Mouse (Mus musculus) 416B (cell line): ENCODE data around the gene Iqcd.
A peak's percentile ranks its signal among the peaks of the same experiment; 100 is the strongest.

ENCODE experiments used
- DNase-seq: peaks from one replicate; pipeline ENCODE4 v3.0.0; 2011; ENCODE audit warnings: low read depth

Gene Iqcd

GRCm38 (mm10) chr5:120588569-120589094 lies at the start of gene Iqcd, which contains the start of gene Tpcn1:
Gene Iqcd (plus strand): TSS chr5:120589016.
Gene Tpcn1 (minus strand): TSS chr5:120588673.
- peak; percentile 100 for DNase-seq

GRCm38 (mm10) chr5:120548236-120548850 lies 40.5 kb upstream of the Iqcd start:
- DNase-seq: no peak

- no peak for DNase-seq
Measured at GRCm38 (mm10) chr5:120550137-120550536, 38.7 kb upstream of the Iqcd start.

- DNase-seq: no peak
Measured at GRCm38 (mm10) chr5:120550673-120551072, 38.1 kb upstream of the Iqcd start.

DNA sequence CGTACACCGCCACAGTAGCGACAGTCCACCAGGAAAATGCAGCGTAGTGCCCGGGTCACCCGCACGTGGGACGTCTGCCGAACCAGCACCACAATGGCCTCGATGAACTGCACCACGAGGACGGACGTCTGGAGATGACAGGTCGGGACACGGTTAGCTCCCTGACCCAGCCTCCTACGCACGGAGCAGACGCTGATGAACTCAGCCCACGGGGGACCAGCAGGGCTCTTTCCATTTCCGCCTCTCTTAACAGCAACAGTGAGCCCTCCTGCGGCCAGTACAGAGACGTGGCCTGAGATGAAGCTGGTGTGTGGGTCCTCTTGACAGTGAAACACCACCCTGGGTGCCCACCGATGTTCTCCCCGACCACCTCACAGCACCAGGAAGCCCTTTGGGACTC lies 32.9 kb upstream of the Iqcd start:
- no peak for DNase-seq

GRCm38 (mm10) chr5:120558041-120558440 lies 30.8 kb upstream of the Iqcd start:
- DNase-seq: no peak

DNA sequence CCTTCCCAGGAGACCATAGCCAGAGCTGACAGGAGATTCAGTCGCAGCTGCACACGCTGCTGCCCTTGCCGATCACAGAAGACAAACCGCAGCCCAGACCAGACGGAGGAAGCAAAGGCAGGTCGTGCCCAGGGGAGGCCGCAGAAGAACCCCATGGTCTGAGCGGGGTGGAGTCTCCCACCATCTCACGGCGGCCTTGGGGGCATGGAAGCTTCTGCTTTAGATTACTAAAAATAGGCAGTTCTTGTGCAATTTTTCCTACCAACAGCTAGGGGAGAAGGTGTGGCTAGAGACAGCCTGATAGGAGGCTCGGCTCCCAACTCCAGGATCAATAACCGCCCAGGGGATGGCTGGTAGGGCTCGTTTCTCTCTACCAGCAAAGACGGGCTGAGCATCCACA lies 30.1 kb upstream of the Iqcd start:
- peak; percentile 93 for DNase-seq

GRCm38 (mm10) chr5:120560129-120560615 lies 28.6 kb upstream of the Iqcd start:
- peak; percentile 91 for DNase-seq

- peak; percentile 94 for DNase-seq
Measured at GRCm38 (mm10) chr5:120560616-120561311, 28.1 kb upstream of the Iqcd start.

DNA sequence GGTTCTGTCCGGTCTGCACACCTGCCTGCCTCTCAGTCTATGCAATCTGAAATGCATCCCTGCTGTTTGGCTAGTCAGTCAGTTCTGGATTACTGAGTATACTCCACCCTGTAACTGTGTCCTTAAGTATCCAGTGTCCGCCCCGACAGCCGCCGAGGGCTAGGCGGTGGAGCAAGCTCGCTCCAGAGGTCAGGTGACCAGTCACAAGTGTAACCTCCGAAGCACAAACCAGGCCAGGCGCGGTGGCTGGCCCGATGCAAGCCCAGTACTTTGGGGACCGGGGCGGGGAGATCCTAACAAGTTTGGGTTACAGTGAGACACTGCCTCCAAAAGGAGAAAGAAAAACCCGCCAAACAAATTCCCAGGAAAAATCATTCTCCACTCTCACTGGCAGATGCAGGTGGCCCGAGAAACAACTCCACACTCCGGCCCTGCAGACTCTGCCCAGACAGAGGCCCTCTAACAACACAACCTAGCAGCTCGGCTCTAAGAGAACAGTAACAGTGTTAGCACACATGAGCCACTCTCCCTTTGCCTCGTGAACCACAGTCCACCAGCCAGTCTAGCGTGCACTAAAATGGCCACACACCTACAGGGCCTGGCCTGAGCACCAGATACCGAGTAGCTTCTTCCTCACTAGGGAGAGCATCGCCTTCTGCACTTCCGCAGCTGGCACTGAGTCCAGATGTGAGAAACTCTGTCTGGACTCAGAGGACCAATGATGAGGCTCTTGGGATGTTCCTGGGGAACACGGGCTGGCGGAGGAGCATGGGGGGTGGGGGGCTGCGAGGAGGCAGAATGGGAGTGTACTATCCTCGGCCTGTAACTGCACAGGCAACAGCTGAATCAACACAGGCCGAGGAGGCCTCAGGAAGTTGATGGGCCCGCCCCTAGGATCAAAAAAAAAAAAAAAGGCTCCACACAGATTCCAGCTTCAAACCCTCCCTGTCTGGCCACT lies 25.6 kb upstream of the Iqcd start:
- peak; percentile 87 for DNase-seq

- DNase-seq: no peak
Measured at GRCm38 (mm10) chr5:120563914-120564311, 24.9 kb upstream of the Iqcd start.

- no peak for DNase-seq
Measured at GRCm38 (mm10) chr5:120565171-120565905, 23.5 kb upstream of the Iqcd start.

DNA sequence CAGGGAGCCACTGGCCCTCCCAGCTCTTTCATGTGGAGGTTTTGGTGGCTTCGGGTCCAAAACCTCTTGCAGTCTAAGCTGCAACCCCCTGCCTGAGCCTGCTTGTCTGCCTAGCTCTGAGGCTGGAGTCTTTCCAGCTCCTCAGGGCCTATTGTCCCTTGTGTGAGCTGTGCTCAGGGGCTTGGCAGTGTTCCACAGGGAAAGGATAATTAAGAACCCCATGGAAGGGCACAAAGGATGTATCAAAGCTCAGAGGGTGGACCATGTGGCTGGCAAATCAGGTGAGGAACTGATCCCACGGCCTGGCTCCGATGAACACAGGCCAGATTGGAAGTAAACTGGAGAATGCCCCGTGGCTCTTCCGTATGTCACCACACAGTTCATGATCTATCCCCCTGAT lies 22.7 kb upstream of the Iqcd start:
- DNase-seq: no peak

- peak; percentile 51 for DNase-seq
Measured at GRCm38 (mm10) chr5:120566681-120567252, 22.0 kb upstream of the Iqcd start.

- DNase-seq: no peak
Measured at GRCm38 (mm10) chr5:120567253-120567701, 21.5 kb upstream of the Iqcd start.

DNA sequence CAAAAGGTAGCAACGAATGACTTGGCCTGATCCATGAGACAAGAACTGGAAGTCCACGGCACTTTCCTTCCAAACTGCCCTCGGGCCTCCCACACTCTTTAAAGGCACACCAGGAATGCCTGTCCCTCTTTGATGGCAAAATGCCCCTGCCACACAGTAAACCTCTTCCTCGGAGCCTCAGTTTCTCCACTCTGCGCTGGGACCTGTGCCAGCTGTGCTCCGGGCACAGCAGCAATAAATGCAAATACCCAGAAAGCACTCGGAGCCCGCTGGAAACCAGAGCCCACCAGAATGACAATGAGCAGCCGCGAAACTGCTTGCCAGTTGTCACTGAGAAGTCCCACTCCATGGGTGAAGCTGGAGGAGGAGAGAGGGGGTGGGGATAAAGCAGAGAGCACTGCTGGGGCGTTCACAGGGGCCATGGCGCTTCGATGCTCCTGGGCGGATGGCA lies 21.0 kb upstream of the Iqcd start:
- DNase-seq: no peak

GRCm38 (mm10) chr5:120568336-120568768 lies 20.5 kb upstream of the Iqcd start:
- no peak for DNase-seq

DNA sequence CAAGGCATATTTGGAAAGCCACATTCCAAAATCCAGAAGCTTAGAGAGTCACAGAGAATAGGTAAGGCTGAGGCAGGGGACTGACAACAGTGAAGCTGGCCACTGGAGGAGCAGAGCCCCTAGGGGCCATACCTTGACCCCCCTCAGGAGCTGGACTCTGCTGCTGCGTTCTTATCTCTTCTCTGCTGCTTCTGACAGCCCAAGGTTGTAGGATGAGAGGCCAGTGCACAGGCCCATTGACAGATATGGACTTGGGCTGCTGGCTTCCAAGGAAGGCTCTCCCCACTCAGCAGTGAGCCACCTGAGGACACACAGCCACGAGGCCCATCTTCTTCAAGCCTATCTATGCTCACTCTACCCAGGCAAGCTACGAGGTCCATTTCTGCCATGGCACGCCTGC lies 19.9 kb upstream of the Iqcd start:
- DNase-seq: no peak

DNA sequence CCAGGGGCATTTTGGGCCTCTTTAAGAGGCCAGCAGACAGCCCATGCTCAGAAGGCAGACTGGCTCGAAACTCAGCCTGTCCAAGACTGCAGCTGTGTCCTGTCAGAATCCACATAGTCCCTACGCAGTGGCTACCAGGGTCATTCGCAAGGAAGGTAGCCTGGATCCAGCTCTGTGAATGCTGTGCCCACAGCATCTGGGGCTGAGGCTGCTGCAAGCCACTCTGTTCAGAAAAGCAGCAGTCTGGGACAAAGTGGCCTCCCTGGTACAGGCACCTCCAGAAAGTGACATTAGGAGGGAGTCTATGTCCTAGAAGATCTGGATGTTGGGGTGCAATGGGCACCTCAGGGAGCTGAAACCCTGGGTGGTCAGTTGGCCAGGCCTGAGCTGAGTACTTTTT lies 19.0 kb upstream of the Iqcd start:
- no peak for DNase-seq

- peak; percentile 55 for DNase-seq
Measured at GRCm38 (mm10) chr5:120570289-120570897, 18.4 kb upstream of the Iqcd start.
